Mouse (Mus musculus) cerebellum, postnatal 4 days (tissue): Measurements from ENCODE around the gene Atp2a2.
"Not testable (repeated sequence)": the region's sequence is repeated elsewhere in the genome, so short reads cannot be mapped to it uniquely, and the experiment has no call there.

Experiments used
- DNase-seq, 2 experiments: peaks; one replicate each; pipeline ENCODE4 v3.0.0; 2022; ENCODE audit warnings: low spot score in 2 of 2, mixed read lengths in 1 of 2

Atp2a2 gene

DNA sequence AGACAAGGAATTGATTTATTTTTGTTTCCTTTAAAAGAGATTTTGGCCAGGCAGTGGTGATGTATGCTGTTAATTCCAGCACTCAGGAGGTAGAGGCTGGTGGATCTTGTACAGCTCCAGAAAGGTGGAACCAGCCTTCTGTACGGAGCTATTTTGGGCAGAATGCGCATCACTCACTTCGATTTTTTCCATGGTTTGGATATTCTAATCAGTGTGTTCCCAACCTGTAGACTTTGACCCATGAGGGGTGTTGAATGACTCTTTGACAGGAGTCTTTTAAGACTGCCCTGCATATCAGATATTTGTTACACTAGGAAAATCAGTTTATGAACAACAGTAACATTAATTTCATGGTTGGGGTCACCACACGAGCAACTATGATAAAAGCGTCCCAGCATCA is 50.7 kb downstream of the Atp2a2 start:
- DNase-seq: no peak

DNA sequence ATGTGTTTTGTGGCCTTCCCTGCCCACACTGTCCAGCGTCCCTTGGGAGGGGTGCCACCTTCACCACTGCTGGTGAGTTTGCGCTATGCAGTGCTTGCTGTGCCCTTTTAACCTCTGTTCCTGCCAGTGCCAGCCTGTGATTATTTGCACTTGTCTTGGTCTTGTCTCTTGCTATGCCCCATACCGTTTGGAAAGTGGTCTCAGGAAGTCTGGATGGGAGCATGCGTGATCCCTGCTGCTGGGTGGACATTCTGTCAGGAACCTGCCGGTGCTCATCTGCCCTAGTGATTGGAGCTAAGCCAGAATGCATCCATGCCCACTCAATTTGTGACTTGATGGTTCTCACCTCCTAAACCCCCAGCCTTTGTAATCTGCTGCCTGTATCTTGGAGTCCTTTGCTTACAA is 51.1 kb downstream of the Atp2a2 start:
- DNase-seq: no peak

DNA sequence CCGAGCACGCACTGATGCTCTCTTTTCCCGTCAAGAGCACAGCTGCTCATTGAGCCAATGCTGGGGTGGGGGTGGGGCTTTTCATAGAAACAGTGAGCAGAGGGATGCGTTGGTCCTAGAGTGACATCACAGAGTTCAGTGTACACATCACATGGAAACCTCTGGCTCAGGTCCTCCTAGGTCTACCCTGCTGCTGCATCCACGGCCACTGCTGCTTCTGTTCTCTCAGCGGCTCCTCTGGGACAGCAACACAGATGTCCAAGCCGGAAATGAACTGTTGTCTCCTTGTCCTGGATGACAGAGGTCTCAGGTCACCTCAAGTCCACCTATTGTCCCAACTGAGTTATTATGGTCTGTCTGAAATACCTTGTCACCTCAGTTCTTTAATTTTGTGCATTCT is 52.1 kb downstream of the Atp2a2 start:
- no peak for DNase-seq

DNA sequence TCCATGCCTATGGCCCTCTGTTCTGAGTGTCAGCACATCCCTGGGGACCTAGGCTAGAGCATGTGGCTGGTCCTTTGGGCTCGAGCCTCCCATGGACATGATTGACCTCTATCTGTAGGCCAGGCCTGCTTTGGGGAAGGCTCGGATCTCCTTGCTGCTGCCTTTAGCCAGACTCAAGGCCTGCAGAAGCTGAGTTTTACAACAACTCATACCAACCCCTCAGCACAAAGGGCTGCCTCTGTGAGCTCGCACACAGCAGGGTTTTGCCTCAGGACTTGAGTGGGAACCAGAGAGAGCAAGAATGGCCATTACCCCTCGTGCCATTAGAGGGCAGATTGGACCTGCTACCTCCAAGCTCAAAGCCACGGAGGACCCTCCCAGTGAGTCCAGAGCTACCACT is 53.2 kb downstream of the Atp2a2 start:
- no peak for DNase-seq

DNA sequence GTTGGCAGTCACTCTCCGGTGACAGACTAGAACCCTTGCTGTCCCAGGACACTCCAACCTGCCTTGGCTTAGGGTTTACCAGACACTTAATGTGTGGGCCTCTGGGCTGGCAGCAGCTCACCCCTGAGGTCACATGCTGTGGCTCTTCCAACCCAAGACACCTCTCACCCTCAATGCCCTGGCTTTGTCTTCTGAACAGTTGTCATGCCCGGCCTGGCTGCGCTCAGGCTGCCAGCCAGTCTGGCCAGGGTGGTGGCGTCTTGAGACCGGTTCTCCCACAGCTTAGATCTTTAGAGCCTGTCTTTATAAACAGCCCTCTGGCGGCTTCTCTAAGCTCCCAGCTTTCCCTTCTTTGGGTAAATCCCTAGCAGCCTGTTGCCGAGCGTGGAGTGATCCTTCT is 54.2 kb downstream of the Atp2a2 start:
- no peak for DNase-seq

DNA sequence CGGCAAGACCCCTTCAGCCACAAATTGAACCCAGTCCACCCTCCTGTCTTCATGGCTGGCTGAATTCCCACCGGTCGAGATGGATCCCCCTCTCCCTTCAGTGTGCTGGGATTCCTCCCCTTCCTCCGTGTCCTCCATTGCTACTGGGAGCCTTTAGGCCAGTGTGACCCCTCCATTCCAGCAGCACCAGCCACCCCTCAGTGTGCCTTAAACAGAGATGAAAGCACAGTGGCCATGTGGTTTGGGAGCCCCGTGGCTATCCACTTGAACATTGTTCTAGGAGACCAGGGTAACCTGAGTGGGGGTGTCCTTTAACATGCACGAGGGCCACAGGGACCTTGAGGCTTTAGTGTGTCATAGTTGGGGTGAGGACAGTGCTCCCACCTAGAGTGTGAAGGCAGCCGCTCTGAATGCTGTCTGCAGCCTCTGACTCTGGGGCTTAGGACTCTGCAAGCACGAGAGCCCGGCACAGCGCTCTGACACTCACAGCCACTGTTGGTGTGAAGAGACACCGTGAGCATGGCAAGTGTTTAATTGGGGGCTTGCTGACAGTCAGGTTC is 56.9 kb downstream of the Atp2a2 start:
- DNase-seq: no peak

DNA sequence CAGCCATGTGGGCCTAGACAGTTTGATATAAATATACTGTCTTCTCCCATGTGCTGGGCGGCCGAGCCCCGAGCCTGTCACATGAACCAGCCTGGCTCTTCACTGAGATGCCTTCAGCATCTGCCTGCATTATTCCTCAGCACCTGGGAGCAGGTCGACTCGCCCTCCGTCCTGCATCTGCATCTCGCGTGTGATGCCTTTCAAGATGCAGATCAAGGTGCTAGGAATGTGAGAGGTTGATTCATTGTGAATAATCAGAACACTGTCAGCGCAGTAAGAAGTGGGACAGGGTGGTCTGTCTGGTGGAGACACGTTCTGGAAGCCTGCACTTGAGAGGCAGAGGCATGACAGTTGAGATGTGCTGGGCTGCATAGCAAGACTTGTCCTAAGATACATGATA is 57.5 kb downstream of the Atp2a2 start:
- no peak for DNase-seq

DNA sequence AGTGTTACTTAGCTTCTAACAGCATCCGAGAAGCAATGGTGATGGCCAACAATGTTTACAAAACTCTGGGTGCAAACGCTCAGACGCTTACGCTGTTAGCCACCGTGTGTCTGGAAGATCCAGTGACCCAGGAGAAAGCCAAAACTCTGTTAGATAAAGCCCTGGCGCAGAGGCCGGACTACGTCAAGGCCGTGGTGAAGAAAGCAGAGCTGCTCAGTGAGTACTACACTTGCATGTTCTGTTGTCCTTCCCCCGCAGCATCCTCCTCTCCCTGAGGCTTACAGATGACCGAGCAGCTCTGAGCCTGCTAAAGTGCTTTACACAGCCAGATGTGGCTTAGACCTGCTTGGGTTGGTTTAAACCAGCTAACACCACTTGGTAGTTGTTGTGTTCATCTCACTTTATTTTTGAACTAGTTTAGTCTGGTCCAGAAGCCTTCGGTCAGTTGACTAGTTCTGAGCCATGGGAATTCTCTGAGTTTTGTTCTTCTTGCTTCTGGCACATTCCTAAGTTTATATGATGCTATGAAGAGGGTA is 61.9 kb downstream of the Atp2a2 start:
- DNase-seq: no peak

DNA sequence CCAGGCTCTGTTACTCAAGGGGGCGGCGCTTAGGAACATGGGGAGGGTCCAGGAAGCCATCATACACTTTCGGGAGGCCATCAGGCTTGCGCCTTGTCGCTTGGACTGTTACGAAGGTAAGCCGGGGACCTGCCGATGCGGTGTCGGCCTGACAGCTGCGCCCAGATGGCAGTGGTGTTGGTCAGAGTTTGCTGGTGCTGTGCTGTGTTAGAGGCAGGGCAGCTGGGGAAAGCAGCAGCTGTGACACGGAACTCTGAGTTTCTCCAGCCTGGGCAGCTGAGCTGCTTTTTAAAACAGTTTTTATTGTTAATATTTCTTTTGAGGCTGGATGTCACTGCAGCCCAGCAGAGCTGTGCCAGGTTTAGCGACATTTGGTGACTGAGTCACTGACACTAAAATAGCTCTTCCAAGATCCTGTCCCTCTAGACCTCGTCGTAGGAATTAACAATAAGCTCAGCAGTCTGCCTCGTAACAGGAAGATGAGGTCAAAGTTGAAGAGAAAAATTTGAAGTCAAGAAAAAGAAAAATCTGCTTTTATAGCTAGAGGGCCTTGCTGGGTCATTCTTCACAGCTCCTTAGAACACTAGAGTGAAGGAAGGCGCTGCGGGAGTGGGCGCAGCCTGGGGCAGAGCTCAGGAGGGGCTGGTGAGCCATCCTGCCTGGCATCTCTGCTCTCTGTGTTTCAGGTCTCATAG is 62.5 kb downstream of the Atp2a2 start:
- no peak for DNase-seq

DNA sequence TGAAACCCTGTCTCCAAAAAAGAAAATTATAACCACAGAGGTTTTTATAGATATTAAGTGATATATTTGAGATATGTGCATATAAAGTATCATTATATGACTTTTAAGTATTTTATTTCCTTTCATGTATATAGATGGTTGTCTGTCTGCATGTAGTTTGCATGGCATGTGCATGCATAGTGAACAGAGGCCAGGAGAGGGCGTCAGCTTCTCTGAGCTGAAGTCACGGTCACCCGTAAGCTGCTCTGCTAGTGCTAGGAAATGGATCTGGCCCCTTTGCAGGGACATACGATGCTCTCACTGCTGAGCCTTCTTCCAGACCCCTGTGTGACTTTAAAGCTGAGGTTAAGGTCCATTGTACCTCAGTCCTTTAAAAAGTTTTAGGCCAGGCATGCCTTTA is 67.5 kb downstream of the Atp2a2 start:
- DNase-seq: no peak

DNA sequence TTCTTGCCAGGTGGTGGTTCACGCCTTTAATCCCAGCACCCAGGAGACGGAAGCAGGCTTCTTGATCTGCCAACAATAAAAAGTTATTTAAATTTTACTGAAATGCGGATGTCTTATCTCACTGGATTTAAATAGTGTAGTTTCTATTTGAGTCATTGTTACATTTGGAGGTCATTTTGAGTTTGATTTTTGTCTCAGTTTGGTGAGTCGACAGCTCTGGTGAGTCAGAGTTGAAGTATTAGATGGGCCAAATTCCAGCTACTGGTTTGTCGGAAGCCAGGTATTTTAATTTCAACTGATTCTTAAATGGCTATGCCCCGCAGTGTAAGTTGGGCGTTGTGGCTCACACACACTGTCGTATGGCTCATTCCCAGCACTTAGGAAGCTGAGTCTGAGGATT is 70.8 kb downstream of the Atp2a2 start:
- DNase-seq: no peak

DNA sequence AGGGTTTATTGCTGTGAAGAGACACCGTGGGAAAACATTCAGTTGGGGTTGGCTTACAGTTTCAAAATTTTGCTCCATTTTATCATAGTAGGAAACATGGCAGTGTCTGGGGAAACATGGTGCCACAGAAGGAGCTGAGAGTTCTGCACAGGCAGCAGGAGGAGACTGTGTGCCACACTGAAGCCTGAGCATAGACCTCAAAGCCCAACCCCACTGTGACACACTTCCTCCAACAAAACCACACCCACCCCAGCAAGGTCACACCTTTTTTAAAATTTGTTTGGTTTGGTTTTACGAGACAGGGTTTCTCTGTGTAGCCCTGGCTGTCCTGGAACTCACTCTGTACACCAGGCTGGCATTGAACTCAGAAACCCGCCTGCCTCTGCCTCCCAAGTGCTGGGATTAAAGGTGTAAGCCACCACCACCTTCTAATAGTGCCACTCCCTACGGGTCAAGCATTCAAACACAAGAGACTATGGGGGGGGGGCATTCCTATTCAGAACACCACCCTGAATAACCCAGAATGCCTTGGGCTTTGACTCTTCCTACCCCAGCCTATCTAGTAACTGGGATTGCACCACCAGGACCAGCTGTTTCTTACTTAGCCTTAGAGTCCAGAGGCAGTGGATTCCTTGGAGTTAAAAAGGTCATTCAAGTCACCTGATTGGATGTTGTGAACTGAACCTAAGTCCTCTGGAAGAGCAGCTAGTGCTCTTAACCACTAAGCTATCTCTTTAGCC is 71.8 kb downstream of the Atp2a2 start:
- no peak for DNase-seq

DNA sequence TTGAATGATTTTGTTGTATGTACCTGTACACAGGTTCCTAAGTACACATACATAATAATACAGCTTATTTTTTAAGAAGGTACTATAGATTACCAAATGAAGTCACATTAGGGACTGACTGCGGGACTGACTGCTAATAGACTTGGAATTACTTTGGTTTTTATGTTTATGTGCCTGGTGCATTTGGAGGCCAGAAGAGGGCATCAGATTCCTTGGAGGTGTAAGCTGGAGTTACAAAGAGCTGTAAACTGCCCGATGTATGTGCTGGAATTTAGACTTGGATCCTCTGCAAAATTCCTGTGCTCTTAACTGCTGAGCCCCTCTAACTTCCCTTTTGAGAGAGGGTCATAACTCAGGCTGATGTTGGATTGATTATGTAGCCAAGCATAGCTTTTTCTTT is 76.5 kb downstream of the Atp2a2 start:
- no peak for DNase-seq

DNA sequence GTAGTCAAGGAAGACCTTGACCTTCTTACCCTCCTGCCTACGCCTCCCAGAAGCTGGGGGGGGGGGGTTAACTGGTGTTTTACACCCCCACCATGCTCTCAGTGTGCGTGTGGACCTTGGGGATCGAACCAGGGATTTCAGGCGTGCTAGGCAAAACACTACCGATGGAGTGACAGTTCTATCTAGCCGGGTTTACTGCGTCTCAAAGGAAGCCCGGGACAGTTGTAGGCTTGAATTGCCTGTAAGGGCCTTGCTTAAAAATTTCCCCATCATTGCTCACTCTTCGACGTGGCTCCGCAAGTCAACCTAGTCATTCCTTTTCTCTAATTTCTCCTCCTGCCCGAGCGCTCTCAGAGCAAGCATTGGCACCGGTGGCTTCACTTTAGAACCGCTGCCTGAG is 78.9 kb downstream of the Atp2a2 start:
- DNase-seq: no peak

DNA sequence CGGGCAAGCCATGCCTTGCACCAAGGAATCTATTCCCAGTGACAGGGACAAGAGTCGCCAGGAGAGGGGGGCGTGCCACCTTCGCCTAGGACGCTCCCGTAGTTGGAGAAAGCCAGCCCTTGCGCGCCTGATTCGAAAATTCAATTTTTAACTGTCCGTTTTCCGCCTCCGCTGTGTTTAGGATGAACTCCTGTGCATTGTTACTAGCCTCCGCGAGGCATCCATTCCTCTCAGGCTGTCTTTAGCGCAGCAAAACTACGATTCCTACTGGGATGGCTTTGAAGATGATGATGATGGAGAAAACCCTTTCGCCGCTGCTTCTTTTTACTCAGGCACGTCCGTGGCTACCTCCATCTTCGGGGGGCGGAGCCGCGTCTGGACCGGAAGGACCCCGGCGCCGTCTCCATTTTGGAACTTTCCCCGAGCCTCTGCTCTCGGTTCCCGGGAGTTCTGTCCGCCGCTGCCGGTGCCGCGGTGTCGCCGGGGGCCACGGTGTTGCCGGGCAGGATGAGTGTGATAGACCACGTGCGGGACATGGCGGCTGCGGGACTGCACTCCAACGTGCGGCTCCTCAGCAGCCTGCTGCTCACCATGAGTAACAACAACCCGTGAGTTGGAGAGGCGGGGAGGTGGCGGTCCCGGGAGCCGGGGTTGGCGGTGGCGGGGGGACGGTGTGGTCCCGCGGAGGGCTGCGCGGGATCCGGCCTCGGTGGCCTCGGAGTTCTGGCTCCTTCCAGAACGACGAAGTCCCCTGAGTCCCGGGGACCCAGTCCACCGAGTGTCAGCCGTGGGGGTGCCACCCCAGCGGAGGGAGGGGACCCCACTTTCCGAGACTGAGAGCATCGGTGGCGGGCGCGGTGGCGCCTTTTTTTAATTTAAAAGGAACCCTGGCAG is 79.7 kb downstream of the Atp2a2 start:
- DNase-seq: peak; percentile 63 to 85

DNA sequence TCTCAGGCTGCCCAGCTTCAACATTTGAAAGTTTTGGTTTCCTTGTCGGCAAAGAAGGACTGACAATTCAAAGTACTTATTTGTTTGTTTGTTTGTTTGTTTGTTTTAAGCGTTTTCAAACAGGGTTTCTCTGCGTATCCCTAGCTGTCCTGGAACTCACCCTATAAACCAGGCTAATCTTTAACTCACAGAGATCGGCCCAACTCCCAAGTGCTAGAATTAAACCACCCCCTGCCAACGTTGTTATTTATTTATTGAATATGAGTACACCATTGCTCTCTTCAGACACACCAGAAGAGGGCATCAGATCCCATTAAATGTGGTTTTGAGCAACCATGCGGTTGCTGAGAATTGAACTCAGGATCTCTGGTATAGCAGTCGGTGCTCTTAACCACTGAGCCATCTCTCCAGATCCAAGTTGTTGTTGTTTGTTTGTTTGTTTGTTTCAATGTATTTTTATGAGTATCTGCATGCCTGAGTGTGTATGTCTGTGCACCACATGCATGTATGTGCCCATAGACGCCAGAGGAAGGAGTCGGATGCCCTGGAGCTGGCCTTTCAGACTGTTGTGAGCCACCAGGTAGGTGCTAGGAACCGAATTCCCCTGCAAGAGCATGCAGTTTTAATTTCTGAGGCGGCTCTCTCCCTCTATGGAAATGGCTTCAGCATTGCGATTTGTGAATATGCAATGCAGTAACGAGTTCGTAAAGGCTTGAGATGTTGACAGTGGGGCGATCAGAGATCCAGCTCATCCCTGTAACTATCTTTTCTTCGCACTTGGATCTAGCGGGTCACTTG is 80.6 kb downstream of the Atp2a2 start, which contains the start of gene Anapc7:
Anapc7 (plus strand) TSS at position 423 of the 798 bp plus-strand sequence.
- DNase-seq: no peak

DNA sequence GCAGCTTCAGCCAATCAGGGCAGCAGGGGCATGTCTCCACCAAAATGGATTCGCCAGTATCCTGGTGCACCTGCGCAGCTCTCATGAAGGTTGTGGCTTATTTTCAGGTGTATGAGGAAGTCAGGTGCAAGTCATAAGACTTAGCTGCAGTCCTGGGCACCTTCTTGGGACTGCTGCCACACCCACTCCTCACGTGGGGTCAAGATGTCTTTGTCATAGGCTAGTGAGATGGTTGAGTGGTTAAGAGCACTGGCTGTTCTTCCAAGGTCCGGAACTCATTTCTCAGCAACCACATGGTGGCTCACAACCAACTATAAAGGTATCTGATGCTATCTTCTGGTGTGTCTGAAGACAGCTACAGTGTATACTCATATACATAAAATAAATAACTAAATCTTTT is 81.3 kb downstream of the Atp2a2 start:
- DNase-seq: not testable (repeated sequence)

DNA sequence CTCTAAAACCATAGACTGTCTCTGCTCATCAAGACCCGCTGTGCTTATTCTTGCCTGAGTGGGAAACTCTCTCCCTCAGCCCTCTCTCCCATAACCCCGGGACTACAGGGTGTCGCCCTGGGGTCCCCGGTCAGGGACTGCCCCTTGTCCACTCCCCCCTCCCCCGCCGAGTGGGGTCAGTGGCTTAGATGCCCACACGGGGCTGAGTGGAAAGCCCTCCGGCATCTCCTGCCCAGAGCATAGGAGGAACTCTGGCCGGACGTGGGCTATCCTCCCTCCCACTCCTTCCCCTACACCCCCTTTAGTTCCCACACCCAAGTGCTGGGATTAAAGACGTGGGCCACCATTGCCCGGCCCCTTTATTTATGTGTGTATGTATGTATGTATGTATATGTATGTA is 86.6 kb downstream of the Atp2a2 start:
- DNase-seq: no peak

DNA sequence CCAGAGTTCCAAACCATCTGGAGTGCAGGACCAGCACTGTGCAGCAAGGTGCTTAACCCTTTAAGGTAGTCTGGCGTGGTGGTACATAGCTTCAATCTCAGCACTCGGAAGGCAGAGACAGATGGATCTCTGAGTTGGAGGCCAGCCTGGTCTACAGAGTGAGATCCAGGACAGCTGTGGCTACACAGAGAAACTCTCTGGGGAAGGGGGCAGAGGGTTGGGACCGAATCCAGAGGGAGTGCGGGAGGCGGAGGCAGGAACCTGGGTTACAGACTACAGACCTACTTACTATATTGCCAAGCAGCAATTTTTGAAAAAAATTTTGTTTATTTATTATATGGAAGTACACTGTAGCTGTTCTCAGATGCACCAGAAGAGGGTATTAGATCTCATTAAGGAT is 87.7 kb downstream of the Atp2a2 start:
- DNase-seq: no peak

DNA sequence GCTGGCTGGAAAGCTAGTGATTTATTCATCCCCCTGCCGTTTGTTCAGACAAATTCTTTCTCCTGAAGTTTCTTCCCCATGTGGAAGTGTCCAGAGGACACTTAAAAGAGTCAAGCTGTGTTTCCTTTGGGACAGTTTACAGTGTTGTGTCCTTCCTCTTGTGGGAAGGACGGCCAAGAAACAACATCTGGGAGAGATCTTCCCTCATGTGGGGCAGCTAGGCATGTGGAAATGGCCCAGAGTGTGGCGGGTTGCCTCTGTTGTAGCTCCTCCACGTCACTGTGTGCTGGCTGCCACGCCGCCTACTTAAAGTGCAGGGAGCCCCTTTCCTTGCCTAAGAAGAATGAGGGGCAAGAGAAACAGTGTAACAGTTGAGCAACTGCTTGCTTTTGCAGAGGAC is 89.2 kb downstream of the Atp2a2 start:
- DNase-seq: no peak

DNA sequence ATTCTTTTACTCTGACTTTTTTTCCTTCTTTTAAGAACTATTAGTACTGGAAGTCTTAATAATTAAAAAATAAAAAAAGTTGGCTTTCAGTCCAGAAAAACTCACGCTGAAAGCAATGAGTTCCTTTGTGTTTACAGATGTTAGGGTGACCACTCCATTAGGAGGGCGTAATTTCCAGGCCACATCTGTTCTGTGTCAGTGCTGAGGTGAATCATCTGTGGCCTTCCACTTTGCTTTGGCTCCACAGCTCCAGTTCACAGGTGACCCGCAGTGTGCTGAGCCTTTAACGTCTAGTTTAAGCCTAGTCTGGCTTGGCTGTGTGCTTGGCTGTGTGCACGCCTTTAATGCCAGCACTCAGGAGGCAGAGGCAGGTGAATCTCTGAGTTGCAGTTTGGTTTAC is 90.1 kb downstream of the Atp2a2 start:
- DNase-seq: no peak
